Mouse (Mus musculus) macrophage (primary cell): ENCODE results near the gene Cacna1g. TPM values are rescaled to one million over a fixed set of nuclear protein-coding genes. Genes with fewer than 3 reads are reported as not detected.

Experiments
- H3K27ac ChIP-seq: fragments of 350-480 bp; formaldehyde crosslinking; 2 replicates; pipeline ENCODE4 v1.9.0; 2021
- H3K36me3 ChIP-seq: fragments of 350-480 bp; formaldehyde crosslinking; 2 replicates; pipeline ENCODE4 v1.9.0; 2021; ENCODE audit errors: inconsistent target
- H3K4me3 ChIP-seq: fragments of 350-480 bp; formaldehyde crosslinking; 2 replicates; pipeline ENCODE4 v1.9.0; 2021; ENCODE audit errors: inconsistent target
- H3K79me2 ChIP-seq: fragments of 350-480 bp; formaldehyde crosslinking; 2 replicates; pipeline ENCODE4 v1.9.0; 2021; ENCODE audit errors: inconsistent target
- WGBS: methylation state at CpG from one replicate; pipeline ENCODE4 v1.1.7; 2026; ENCODE audit warnings: inconsistent platforms; ENCODE audit not compliant: missing documents; 5-methylcytosine and 5-hydroxymethylcytosine counted together
- polyA plus RNA-seq: library from polyadenylated mRNA; stranded (reverse); fragments of 250-400 nt; gene quantifications from 3 replicates; pipeline ENCODE4 v1.2.4, GENCODE M21; 2018; ENCODE audit warnings: inconsistent platforms

Gene Cacna1g
- polyA plus RNA-seq, 1 experiment from 2014 or later = not detected

DNA sequence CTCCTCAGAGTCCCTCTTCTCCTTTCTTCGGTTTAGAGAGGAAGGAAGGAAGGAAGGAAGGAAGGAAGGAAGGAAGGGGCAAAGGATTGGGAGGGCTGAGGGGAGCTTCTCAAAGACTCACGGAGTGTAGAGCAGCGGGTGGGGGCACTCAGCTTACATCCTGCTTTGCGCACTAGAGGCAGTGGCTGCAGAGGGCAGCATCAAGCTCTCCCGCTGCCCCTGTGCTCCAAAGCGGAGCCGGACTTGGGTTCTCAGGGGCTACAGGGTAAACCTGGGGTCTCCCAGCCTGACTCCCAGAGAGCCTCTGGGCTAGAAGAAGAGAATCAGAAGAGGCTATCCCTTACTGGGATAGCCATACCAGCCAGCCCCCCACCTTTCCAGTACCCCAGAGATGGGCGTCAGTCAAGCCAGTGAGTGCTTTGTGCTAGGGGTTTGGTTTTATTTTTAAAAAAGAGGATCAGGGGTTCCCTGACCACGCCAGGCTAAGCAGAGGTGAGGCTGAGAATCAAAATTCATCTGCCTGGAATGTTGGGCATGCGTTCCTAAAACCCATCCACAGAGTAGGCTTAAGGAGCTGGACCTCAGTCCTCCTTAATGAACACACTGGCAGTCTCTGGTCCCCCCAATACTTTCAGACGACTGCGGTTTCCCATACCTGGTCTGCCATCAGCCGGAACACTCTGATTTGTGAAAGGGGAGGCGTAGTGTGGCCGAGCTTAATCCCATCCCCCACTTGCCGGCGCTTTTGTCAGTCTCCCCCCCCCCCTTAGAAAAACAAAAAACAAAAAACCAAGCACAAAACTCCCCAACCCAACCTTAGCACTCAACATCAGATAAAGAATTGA, 2.0 kb downstream of the Cacna1g start:
- 6% methylated on average over 16 of the region's 17 CpGs for WGBS
- H3K36me3 ChIP-seq = no peaks in the 10 kb centered on the region
- no peak overlapping the region for H3K27ac ChIP-seq
- no peaks in the 10 kb centered on the region for H3K79me2 ChIP-seq
- H3K4me3 ChIP-seq = no peak overlapping the region

DNA sequence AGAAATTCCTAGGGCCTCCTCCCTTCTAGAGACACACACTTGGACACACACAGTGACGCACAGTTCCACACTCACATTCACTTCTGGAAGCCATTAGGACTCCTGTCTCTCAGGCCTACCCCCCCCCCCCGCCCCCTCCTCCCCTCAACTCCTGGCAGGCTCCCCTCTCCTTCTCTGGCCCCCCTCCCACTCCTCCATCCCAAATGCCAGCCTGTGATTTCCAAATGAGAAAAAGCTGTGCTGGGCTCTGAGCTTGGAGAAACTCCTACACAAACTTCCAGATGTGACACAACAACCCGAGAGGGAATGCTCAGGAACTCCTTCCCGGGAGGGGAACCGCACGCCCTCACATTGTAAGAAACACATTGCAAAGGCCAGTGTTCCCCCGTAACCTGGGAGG, 3.6 kb downstream of the Cacna1g start:
- Histone ChIP-seq H3K27ac (no peak overlapping the region), H3K4me3 (no peak overlapping the region), H3K79me2 (no peaks in the 10 kb centered on the region), H3K36me3 (no peaks in the 10 kb centered on the region)
- 84% methylated on average over 6 of the region's 7 CpGs for WGBS

- WGBS = 54% methylated on average over 9 of the region's 9 CpGs
- Histone ChIP-seq H3K79me2 (no peaks in the 10 kb centered on the region), H3K36me3 (no peaks in the 10 kb centered on the region), H3K4me3 (no peak overlapping the region), H3K27ac (no peak overlapping the region)
Observed at GRCm38 (mm10) chr11:94469136-94470064, 4.6 kb downstream of the Cacna1g start.

DNA sequence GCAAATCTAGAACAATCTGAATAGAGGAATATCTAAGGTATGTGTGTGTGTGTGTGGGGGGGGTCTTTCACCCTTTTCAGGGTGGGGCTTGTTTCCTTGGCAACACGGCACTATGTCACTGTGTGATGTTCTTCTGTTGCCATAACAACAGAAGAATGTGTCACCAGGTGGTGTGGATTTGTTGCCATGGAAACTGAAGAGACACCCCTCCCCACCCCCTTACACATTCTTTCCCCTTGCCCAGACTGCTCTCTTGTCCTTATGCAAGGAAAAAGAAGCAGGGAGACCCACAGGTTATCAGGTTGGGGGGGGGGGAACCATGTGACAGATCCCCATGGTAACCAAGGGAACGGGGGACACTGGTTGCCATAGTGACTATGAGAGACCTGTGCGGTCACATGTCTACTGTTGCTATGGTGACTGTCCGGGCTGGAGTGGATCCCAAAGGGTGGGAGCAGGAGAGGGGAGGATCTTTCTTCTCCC, 5.4 kb downstream of the Cacna1g start:
- no peak overlapping the region for H3K4me3 ChIP-seq
- H3K27ac ChIP-seq = no peak overlapping the region
- no peaks in the 10 kb centered on the region for H3K36me3 ChIP-seq
- 76% methylated on average over 4 of the region's 4 CpGs for WGBS
- H3K79me2 ChIP-seq = no peaks in the 10 kb centered on the region

GRCm38 (mm10) chr11:94466333-94466855, 7.6 kb downstream of the Cacna1g start:
- H3K27ac ChIP-seq = no peak overlapping the region
- 91% methylated on average over 16 of the region's 17 CpGs for WGBS
- H3K36me3 ChIP-seq = no peaks in the 10 kb centered on the region
- no peaks in the 10 kb centered on the region for H3K79me2 ChIP-seq
- no peak overlapping the region for H3K4me3 ChIP-seq

DNA sequence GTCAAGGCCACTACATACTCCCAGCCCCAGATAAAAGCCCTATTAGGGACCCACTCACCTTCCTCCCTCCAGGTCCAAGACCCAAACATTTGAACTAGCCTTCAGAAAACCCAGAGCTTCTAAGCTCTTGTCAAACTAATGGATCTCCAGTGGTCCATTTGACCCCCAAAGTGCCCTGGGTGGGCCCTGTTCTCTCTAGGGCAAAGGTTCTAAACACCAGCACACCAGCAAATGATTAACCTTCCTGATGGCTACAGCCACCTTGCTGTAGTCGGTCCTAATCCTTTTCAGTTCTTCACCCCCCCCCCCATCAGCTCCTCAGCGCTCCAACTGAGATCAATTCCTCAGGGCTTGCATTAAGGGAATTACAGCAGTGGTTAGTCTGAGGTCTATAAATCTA, 9.8 kb downstream of the Cacna1g start:
- H3K27ac ChIP-seq = no peak overlapping the region
- H3K36me3 ChIP-seq = no peaks in the 10 kb centered on the region
- no peaks in the 10 kb centered on the region for H3K79me2 ChIP-seq
- WGBS = 94% methylated on average over 2 of the region's 2 CpGs
- no peak overlapping the region for H3K4me3 ChIP-seq

GRCm38 (mm10) chr11:94461856-94462255, 12.1 kb downstream of the Cacna1g start:
- 85% methylated on average over 11 of the region's 11 CpGs for WGBS
- Histone ChIP-seq H3K79me2 (no peaks in the 10 kb centered on the region), H3K27ac (no peak overlapping the region), H3K36me3 (no peaks in the 10 kb centered on the region), H3K4me3 (no peak overlapping the region)

GRCm38 (mm10) chr11:94457001-94457400, 17.0 kb downstream of the Cacna1g start:
- no peak overlapping the region for H3K4me3 ChIP-seq
- no peaks in the 10 kb centered on the region for H3K36me3 ChIP-seq
- H3K79me2 ChIP-seq = no peaks in the 10 kb centered on the region
- 95% methylated on average over 15 of the region's 15 CpGs for WGBS
- H3K27ac ChIP-seq = no peak overlapping the region

DNA sequence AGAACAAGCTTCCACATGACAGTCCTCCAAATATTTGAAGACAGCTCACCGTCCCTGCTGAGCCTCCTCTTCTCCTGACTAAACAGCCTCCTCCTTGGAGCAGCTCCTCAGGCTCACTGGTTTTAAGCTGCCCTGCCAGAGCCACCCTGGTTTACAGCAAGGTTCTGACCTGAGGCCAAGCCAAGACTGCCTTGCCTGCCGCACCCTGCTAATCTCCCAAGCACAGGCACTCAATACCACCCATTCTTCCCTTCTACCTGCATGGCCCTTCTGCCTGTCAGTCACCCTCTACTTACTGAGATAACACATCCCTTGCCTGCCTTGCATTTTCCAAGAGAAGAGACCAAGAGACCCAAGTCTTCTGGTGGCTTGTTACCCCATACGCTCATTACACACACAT, 17.7 kb downstream of the Cacna1g start:
- no peaks in the 10 kb centered on the region for H3K79me2 ChIP-seq
- no peaks in the 10 kb centered on the region for H3K36me3 ChIP-seq
- H3K27ac ChIP-seq = no peak overlapping the region
- WGBS = 79% methylated on average over 3 of the region's 3 CpGs
- H3K4me3 ChIP-seq = no peak overlapping the region

DNA sequence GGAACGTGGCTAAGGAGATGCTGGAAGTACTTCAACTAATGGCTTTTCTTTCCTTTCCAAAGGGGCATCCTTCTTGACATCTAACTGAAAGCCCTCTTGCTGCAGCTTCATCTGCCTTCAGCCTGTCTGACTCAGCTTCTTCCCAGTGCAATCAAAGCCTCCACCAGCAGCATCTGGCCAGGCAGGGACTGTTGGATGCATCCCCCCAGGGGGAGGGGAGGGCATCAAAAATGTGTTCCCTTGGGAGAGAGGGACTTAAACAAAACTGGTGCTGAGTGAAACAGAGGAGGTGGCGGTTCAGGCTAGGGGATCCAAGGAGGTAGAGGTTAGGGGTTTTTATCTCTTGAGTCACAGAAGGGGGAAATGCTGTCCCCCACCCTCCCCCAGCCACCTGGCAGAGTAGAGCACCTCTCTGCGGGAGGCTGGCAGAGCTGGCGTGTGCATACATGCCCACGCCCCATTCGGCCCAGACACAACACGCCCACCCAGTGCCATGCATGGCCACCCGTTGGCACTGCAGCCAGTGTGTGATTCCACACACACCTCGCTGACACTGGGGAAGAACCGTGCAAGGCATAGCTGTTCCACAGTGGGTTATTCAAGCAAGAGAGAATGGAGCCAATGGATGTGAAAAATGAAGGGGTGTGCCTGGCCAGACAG, 18.7 kb downstream of the Cacna1g start:
- 83% methylated on average over 10 of the region's 10 CpGs for WGBS
- Histone ChIP-seq H3K27ac (no peak overlapping the region), H3K4me3 (no peak overlapping the region), H3K79me2 (no peaks in the 10 kb centered on the region), H3K36me3 (no peaks in the 10 kb centered on the region)

- 74% methylated on average over 5 of the region's 5 CpGs for WGBS
Observed at GRCm38 (mm10) chr11:94454756-94455155, 19.2 kb downstream of the Cacna1g start.

DNA sequence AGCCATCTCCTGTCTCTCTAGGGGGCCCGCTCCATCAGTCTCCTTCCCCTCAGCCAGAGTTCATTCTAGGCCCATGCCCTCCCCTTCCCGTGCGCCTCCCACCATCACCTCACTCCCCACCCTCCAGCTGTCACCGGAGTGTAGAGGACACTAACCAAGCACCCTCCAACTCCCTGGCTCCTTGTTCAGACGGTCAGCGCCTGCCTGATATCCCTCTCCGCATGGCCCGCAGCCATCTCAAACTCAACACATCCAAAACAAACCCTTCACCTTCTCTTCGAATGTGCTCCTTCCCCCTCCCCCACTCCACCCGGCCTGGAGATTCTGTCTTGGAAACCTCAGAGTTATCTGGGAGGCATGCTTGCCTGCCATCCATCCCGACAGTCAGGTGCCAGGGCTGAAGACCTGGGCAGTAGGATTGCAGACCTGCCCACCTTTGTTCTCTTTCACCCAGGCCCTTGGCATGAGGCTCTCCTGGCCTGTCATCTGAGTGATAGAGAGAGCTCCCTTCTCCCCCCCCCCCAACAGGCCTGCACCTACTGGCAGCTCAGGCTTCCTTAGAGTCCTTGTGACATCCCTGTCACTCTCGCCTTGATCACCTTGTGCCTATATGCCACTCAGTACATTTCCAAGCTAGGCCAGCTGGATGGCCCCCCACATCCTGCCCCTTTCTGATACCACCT, 22.8 kb downstream of the Cacna1g start:
- Histone ChIP-seq H3K27ac (no peak overlapping the region), H3K36me3 (no peaks in the 10 kb centered on the region), H3K79me2 (no peaks in the 10 kb centered on the region), H3K4me3 (no peak overlapping the region)
- 89% methylated on average over 12 of the region's 12 CpGs for WGBS

More at GRCm38 (mm10) chr11:94454756-94455155, 19.2 kb downstream of the Cacna1g start:
- Histone ChIP-seq H3K27ac (no peak overlapping the region), H3K36me3 (no peaks in the 10 kb centered on the region), H3K4me3 (no peak overlapping the region), H3K79me2 (no peaks in the 10 kb centered on the region)

DNA sequence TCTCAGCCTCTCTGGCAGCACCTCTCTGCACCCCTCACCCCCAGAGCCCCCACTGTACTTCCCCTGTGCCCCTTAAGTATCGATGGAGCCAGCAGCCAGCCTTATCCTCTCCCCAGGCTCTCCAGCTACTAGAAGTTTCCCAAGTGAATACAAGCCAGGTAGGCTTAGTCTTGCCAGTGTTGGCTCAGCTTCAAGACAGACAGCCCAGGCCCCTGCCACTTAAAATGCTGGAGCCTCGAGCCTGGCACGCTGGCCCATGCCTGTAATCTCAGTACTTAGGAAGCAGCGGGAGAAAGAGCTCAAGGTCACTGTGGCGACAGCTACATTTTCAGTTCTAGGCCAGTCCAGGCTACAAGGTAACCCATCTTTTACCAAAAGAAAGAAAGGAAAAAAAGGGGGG, 24.1 kb downstream of the Cacna1g start:
- Histone ChIP-seq H3K79me2 (no peaks in the 10 kb centered on the region), H3K27ac (no peak overlapping the region), H3K36me3 (no peaks in the 10 kb centered on the region), H3K4me3 (no peak overlapping the region)
- 88% methylated on average over 5 of the region's 5 CpGs for WGBS

DNA sequence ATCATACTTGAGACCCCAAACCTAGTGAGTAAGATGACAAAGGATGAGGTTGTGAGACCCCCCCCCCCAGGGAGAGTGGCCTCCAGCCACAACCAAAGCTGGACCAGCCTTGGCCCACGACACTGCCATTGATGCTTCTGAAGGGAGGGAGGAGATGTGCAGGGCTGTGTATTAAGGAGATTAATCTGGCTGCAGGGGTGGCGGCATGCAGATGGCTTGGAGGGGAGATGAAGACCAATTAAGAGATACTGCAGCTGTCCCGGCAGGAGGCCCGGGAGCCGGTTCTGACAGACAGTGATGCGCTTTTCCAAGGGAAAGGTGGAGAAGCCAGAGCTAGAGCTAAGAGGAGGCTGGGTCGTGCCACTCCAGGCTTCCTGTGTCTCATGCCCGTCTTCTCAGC, 24.8 kb downstream of the Cacna1g start:
- no peaks in the 10 kb centered on the region for H3K79me2 ChIP-seq
- H3K36me3 ChIP-seq = no peaks in the 10 kb centered on the region
- H3K4me3 ChIP-seq = no peak overlapping the region
- no peak overlapping the region for H3K27ac ChIP-seq
- WGBS = 86% methylated on average over 8 of the region's 8 CpGs
